Mouse (Mus musculus): ENCODE measurements around the gene Ralgps1.

The Ralgps1 gene

GRCm38 (mm10) chr2:33176921-33177320, 194.4 kb downstream of the Ralgps1 start:
- in situ Hi-C loops (cut with MboI), result no loop called here

DNA sequence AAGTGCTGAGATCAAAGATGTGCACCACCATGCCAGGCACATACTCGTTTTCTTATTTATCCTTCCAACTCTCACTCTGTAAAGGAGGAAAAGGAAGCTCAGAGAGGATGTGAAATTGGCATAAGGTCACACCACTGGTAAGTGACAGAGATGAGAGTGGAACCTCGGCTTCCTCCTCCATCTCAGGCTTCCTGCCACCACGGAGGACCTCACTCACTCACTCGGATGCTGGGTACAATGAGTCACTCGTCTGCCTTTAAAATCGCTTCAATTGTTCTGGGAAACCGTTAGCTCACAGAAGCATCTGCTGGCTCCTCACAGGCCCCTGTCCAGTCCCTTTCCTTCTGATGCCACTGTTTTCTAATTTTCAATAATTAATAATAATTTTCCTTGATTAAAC, 194.8 kb downstream of the Ralgps1 start:
- in situ Hi-C loops (cut with MboI), result no loop called here

DNA sequence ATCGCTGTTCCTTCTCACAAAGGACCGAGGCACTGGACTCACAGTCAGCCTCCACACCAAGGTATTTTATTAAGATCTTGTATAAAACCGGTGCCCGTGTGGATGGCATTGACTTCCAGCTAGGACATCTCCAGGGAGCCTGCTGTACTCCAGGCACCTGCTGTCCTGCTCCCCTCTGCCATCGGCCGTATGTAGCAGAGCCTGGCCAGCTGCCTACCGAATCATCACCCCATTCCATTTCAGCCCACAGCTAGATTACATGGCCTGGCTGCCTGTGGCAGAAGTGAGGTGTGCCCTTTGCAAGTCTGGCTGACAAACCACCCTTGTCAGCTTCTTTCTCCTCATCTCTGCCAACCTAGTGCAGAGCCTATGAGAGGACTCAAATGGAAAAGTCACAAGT, 197.6 kb downstream of the Ralgps1 start:
- in situ Hi-C loops (cut with MboI), result no loop called here

DNA sequence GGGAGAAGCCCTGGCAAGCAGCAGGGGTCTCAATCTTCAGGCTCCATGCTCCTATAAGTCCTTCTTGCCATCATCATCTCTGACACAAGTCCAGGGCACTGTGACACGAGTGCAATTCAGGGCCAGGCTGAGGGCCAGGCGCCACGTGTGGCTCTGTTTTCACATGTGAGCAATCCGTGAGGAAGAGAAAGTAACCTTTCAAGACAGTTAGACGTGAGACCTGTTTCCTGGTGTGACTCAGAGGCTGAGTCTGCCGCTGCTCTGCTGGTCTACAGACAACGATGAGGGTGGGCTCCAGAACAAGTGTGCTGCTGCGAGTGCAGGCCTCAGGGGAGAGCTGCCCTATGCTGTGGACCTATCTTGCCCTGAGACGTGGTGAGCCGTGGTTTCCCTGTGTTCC, 198.2 kb downstream of the Ralgps1 start:
- in situ Hi-C loops (cut with MboI), result no loop called here

- in situ Hi-C loops (cut with MboI), result no loop called here
Measured at GRCm38 (mm10) chr2:33170777-33171565, 200.3 kb downstream of the Ralgps1 start.

DNA sequence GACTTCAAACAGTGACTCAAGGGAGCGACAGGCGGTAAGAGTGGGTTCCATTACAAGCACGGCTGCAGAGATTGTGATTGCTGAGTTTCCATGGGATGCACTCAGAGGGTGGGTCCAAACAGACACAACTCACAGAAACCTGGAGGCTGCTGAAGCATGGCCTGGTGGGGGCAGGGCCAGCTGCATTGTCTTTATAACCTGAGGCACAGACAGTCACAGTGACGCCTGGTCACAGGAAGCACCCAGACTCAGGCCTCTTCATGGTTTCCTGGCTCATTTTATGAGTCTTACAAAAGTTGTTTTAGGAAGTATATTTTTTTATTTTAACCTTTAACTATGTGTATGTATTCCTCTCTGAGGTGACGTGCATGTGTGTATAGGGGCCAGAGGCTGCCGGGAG, 201.8 kb downstream of the Ralgps1 start:
- in situ Hi-C loops (cut with MboI), result no loop called here

DNA sequence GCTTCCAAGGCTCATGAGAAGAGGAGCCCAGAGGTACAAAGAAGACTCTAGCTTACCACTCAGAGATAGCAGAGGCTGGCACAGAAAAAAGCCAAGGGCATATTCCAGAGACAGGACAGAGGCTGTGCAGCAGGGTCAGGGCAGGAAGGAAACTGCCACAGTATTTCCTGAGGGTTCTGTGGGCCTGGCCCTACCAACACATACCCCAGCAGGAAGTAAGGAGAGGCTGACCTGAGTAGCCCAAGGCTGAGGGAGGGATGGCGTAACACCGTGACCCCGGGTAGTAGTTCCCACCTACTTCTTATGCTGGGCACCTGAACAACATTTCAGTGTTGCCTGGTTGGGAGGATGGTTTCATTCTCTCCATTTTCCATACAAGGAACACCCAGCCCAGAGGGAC, 204.2 kb downstream of the Ralgps1 start:
- in situ Hi-C loops (cut with MboI), result no loop called here

DNA sequence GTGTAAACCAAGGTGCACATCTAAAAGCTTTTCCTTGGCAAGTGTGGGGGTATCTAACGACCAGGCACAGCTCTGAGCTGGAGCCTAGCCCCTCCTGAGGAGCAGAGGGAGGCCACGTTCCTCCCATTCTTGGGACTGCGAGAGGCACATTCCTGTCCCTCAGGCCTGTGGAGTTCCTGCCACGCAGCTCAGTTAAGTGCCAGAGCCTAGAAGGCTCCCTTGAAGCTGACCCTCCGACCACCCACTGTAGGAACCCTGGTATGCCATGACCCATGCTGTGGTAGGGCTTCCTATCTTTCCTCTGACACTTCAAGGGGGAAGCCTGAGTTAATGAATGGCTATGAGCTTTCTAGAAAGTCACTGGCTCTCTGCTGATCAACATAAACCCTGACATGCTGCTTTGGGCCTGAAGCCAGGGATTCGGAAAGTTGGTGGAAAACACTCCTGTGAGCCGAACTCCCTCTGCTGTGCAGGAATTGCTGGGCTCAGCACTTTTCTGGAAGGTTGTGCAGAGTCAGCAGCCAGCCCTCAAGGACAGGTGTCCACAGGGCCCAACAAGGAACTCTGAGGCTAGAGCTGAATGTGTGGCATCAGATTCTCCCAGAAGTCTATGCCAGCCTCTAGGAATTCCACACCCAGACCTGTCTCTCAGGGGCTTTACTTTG, 205.4 kb downstream of the Ralgps1 start:
- in situ Hi-C loops (cut with MboI), result no loop called here

GRCm38 (mm10) chr2:33165229-33165628, 206.1 kb downstream of the Ralgps1 start:
- in situ Hi-C loops (cut with MboI), result no loop called here

DNA sequence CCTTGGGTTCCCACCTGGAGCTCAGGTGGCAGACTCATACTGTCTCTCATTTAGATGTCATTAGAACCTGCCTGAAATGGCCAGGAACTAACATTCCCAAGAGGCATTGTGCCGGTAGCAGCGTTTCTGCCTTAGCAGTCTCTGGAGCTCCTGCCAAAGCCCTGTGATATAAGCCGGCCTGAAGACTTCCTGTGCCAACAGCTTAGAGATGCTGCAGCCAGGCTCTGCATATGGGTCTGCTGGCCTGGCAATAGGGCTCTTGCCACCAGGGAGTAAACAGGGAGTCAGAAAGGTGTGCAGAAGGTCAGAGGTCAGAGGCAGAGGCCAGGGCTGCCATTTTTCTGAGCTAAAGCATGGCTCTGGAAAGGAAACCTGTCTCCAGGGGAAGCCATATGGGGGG, 206.6 kb downstream of the Ralgps1 start:
- in situ Hi-C loops (cut with MboI), result no loop called here

DNA sequence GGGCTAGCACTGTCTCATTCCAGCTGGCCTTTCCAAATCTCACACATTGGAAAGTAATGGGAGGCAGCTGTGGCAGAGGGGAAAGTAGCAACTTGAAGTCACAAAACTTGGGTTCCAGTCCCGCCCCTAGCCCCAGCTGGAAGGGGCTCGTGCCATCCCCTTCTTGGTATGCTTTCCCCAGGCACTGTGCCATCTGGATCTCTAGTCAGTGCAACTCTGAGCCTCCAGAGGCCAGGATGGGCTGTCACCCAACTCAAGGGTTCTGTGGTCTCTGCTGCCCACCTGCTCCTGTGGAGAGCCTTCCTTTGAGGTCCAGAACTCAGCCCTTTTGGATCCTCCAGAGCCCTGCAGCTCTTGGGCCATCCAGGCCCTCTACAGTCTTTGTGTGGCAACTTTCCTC, 209.2 kb downstream of the Ralgps1 start:
- in situ Hi-C loops (cut with MboI), result no loop called here

GRCm38 (mm10) chr2:33160326-33160973, 210.8 kb downstream of the Ralgps1 start:
- in situ Hi-C loops (cut with MboI), result no loop called here

DNA sequence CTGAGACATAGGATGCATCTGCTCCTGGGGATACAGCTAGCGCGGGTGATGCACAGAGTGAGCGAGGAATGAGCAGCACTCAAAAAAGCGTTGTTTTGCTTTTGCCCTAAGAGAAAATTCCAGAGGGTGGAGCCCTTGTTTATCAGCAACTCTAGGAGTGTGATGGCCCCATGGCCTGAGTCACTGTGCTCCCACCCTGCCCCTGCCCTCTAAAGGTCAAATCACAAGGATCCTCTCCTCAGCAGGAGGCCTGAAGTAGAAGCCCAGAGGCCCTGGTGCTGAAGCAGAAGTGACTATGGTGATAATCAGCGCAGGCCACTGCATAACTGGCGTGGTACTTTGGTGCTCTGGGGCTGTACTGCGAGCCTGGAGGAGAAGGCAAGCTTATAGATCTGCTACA, 211.7 kb downstream of the Ralgps1 start:
- in situ Hi-C loops (cut with MboI), result no loop called here

GRCm38 (mm10) chr2:33158895-33159294, 212.4 kb downstream of the Ralgps1 start:
- in situ Hi-C loops (cut with MboI), result no loop called here

- in situ Hi-C loops (cut with MboI), result no loop called here
Measured at GRCm38 (mm10) chr2:33156283-33156781, 215.0 kb downstream of the Ralgps1 start.

DNA sequence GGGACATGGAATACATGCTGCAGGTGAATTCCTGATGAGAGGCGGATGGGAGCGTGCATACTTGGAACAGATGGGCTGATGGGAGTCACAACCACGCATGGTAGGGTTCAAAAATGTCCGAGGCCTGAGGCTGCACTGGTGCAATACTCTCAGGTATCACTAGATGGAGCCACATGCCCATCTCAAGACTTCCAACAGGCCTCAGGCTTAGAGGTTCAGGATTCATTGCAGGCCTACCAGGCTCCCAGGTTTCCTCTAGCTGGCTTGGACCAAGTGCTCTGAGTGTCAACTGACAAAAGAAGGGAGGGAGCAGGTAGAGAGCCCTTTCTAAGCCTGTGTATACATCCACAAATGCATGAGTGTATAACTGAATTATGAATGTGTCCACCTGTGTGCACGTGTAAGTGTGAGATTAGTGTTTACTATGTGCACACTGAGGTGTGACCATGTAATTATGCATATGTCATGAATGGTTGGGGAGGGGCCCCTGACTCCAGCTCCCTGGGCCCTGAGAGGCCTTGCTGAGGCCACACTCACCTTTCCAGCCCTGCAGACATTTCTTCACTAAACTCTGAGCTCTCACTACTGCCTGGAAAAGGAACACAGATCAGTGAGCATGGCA, 216.4 kb downstream of the Ralgps1 start:
- in situ Hi-C loops (cut with MboI), result no loop called here

DNA sequence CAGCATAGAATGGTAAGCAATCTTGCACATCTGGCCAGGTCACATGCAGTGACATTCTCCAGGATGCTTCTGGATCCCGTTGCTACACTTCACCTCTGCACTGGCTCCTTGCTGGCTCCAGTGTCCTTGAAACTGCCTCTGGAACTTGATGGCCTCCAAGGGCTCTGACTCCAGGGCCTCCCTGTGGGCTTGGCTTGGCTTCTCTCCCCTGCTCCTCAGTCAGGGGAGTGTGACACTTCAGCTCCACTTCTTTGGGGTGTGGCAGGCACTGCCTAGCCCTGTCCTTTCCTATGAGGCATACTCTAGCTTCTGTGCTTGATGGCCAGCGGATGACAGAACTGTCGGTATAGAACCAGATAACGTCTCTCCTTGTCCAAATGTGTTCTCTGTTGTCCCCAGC, 224.3 kb downstream of the Ralgps1 start:
- in situ Hi-C loops (cut with MboI), result no loop called here

DNA sequence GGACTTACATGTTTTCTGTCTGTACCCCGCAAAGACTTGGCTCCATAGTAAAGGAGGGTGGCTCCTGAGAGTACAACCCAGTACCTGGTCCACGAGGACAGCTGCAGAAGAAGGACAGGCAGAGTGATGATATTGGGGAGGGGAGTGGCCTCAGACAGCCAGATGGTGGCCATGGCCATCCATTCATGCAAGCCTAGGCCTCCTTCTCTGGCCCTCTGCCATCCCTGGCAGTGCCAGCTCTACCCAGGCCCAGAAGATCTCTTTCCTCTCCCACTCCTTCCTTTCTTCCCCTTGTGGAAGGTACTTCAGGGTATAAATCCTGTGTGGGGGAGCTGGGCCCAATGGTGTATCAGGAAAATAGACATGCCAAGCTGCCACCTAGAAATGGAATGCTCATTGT, 228.0 kb downstream of the Ralgps1 start:
- in situ Hi-C loops (cut with MboI), result no loop called here

DNA sequence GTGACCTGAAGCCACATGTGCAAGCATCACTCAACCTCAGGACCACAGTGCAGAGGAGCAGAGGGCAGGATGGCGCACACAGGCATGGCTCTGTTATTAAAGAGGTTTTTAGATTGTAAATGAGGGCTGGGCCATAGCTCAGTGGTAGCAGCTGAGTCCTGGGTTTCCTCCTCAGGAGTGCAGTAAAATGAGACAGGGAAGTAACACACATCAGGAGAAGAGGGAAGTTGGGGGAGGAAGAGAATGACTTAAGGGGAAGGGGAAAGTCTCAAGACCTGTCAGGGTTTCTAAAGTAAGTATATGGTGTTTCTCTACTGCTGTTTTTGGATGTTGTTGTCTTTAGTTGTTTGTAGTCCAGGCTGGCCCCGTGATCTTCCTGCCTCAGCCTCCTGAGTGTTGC, 232.8 kb downstream of the Ralgps1 start:
- in situ Hi-C loops (cut with MboI), result no loop called here

GRCm38 (mm10) chr2:33137731-33138130, 233.6 kb downstream of the Ralgps1 start:
- in situ Hi-C loops (cut with MboI), result no loop called here

- in situ Hi-C loops (cut with MboI), result no loop called here
Measured at GRCm38 (mm10) chr2:33137244-33137643, 234.0 kb downstream of the Ralgps1 start.

DNA sequence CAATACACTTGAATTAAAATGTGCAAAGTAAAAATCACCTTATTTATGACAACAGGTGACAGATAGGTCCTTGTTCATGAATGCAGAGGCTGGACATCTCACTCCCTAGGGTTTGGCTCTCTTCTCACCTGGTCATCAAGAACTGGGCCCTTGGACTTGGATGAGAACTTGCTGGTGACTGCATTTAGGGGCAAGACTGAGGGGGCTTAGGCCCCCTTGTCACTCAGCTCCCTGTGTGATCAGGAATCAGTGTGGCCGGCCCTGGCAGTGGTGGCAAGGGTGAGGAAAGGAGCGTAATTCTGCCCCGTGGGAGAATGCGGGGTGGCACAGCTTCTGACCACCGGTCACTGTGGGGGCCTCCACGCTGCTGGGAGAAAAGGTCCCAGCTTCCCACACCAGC, 234.9 kb downstream of the Ralgps1 start:
- in situ Hi-C loops (cut with MboI), result no loop called here
